Mouse (Mus musculus) liver, postnatal 0 days (tissue): ENCODE data around the gene 1700024P04Rik.

Experiments used
- CTCF ChIP-seq: sonication (generic); IDR thresholded peaks from 2 replicates; pipeline ENCODE4 v1.5.1; 2016; ENCODE audit warnings: antibody characterized with exemption, low read depth
- EP300 ChIP-seq: IDR thresholded peaks from 2 replicates; pipeline ENCODE4 v1.6.1; 2016; ENCODE audit warnings: antibody characterized with exemption, low read depth, mild to moderate bottlenecking

GRCm38 (mm10) chr13:98942360-98942759, 42.0 kb downstream of the 1700024P04Rik start:
- TF ChIP-seq CTCF (no peak), EP300 (no peak)
